Mouse (Mus musculus) retina, postnatal 7 days (tissue): ENCODE measurements around the gene Ttc12.

Experiments
- DNase-seq: peaks from one replicate; pipeline ENCODE4 v3.0.0-alpha.2; 2012; ENCODE audit warnings: low read depth, low spot score

Gene Ttc12

GRCm38 (mm10) chr9:49490609-49491008 is 4.6 kb upstream of the Ttc12 start:
- no peak for DNase-seq

GRCm38 (mm10) chr9:49488912-49489895 is 3.2 kb upstream of the Ttc12 start:
- peak; percentile 68 for DNase-seq

- no peak for DNase-seq
These were observed 2.2 kb upstream of the Ttc12 start for GRCm38 (mm10) chr9:49488258-49488657.

GRCm38 (mm10) chr9:49487657-49487943 is 1.6 kb upstream of the Ttc12 start:
- no peak for DNase-seq

GRCm38 (mm10) chr9:49486805-49487656 is 1.0 kb upstream of the Ttc12 start:
- no peak for DNase-seq

- no peak for DNase-seq
These were observed 654 bp downstream of the Ttc12 start for GRCm38 (mm10) chr9:49485250-49485891.

- DNase-seq: no peak
These were observed 2.7 kb downstream of the Ttc12 start for GRCm38 (mm10) chr9:49483316-49483715.

- DNase-seq: no peak
These were observed 13.9 kb downstream of the Ttc12 start for GRCm38 (mm10) chr9:49472126-49472525.

- no peak for DNase-seq
These were observed 15.1 kb downstream of the Ttc12 start for GRCm38 (mm10) chr9:49470946-49471345.

- no peak for DNase-seq
These were observed 16.0 kb downstream of the Ttc12 start for GRCm38 (mm10) chr9:49470006-49470405.

GRCm38 (mm10) chr9:49456136-49456535 is 29.9 kb downstream of the Ttc12 start:
- no peak for DNase-seq

GRCm38 (mm10) chr9:49452396-49452795 is 33.6 kb downstream of the Ttc12 start:
- DNase-seq: no peak

GRCm38 (mm10) chr9:49450491-49450890 is 35.5 kb downstream of the Ttc12 start:
- DNase-seq: no peak

GRCm38 (mm10) chr9:49442621-49443020 is 43.4 kb downstream of the Ttc12 start:
- DNase-seq: no peak

- no peak for DNase-seq
These were observed 58.5 kb downstream of the Ttc12 start for GRCm38 (mm10) chr9:49427478-49427877.

GRCm38 (mm10) chr9:49426921-49427320 is 59.1 kb downstream of the Ttc12 start, which contains the start of gene Ankk1:
Gene Ankk1 (minus strand): TSS chr9:49427021.
- DNase-seq: no peak

- no peak for DNase-seq
These were observed 60.4 kb downstream of the Ttc12 start for GRCm38 (mm10) chr9:49425585-49425984.

- no peak for DNase-seq
These were observed 62.2 kb downstream of the Ttc12 start for GRCm38 (mm10) chr9:49423866-49424265.

GRCm38 (mm10) chr9:49410621-49411020 is 75.4 kb downstream of the Ttc12 start:
- no peak for DNase-seq

GRCm38 (mm10) chr9:49407028-49407427 is 79.0 kb downstream of the Ttc12 start:
- no peak for DNase-seq

- DNase-seq: no peak
These were observed 82.3 kb downstream of the Ttc12 start for GRCm38 (mm10) chr9:49403711-49404110.

GRCm38 (mm10) chr9:49396006-49396405 is 90.0 kb downstream of the Ttc12 start:
- DNase-seq: no peak
